Mouse (Mus musculus) T-cell, adult 2 months (primary cell): ENCODE data around the gene 1700016C15Rik.

Experiments used
- DNase-seq: peaks from one replicate; pipeline ENCODE4 v3.0.0; 2022; ENCODE audit warnings: low spot score

The 1700016C15Rik gene

GRCm38 (mm10) chr1:177717057-177717835 lies 12.4 kb upstream of the 1700016C15Rik start:
- DNase-seq, result no peak

- no peak for DNase-seq
Measured at GRCm38 (mm10) chr1:177718340-177719028, 11.1 kb upstream of the 1700016C15Rik start.

- DNase-seq, result no peak
Measured at GRCm38 (mm10) chr1:177719029-177719427, 10.6 kb upstream of the 1700016C15Rik start.

GRCm38 (mm10) chr1:177723786-177724185 lies 5.8 kb upstream of the 1700016C15Rik start:
- DNase-seq, result no peak

- DNase-seq, result no peak
Measured at GRCm38 (mm10) chr1:177726870-177727269, 2.7 kb upstream of the 1700016C15Rik start.

- no peak for DNase-seq
Measured at GRCm38 (mm10) chr1:177727883-177728525, 1.6 kb upstream of the 1700016C15Rik start.

GRCm38 (mm10) chr1:177731973-177732372 lies 2.4 kb downstream of the 1700016C15Rik start:
- no peak for DNase-seq

GRCm38 (mm10) chr1:177737505-177738105 lies 8.0 kb downstream of the 1700016C15Rik start:
- no peak for DNase-seq

GRCm38 (mm10) chr1:177740707-177741106 lies 11.1 kb downstream of the 1700016C15Rik start:
- no peak for DNase-seq

GRCm38 (mm10) chr1:177742119-177742518 lies 12.5 kb downstream of the 1700016C15Rik start:
- no peak for DNase-seq

- DNase-seq, result no peak
Measured at GRCm38 (mm10) chr1:177744521-177745325, 15.1 kb downstream of the 1700016C15Rik start.

GRCm38 (mm10) chr1:177747869-177748540 lies 18.4 kb downstream of the 1700016C15Rik start:
- DNase-seq, result no peak

GRCm38 (mm10) chr1:177753496-177753895 lies 23.9 kb downstream of the 1700016C15Rik start:
- DNase-seq, result no peak

- DNase-seq, result no peak
Measured at GRCm38 (mm10) chr1:177757249-177757648, 27.6 kb downstream of the 1700016C15Rik start.

- DNase-seq, result no peak
Measured at GRCm38 (mm10) chr1:177768931-177769330, 39.3 kb downstream of the 1700016C15Rik start.

GRCm38 (mm10) chr1:177777397-177777796 lies 47.8 kb downstream of the 1700016C15Rik start:
- DNase-seq, result no peak

GRCm38 (mm10) chr1:177792835-177793234 lies 63.2 kb downstream of the 1700016C15Rik start:
- DNase-seq, result no peak

GRCm38 (mm10) chr1:177794866-177795265 lies 65.3 kb downstream of the 1700016C15Rik start:
- DNase-seq, result no peak

- DNase-seq, result peak; percentile 1
Measured at GRCm38 (mm10) chr1:177795421-177796192, 66.0 kb downstream of the 1700016C15Rik start.
